Mouse (Mus musculus) midbrain, embryonic 14.5 days (tissue): ENCODE results near the gene Rasl10b. TPM values are rescaled to one million over a fixed set of nuclear protein-coding genes. Genes with fewer than 3 reads are reported as not detected.

Experiments used
- ATAC-seq: fragments of 200-750 bp; cut with Nextera tagmentation; 2 replicates; pipeline ENCODE4 v1.8.0; 2017; ENCODE audit warnings: moderate number of reproducible peaks, moderate library complexity; ENCODE audit not compliant: low FRiP score, low TSS enrichment
- DNase-seq: peaks from one replicate; pipeline ENCODE4 v3.0.0-alpha.2; 2015
- H3K27ac ChIP-seq: fragments of 300-500 bp; sonication (generic); replicated peaks from 2 replicates; pipeline ENCODE4 v1.5.1; 2014; ENCODE audit warnings: mild to moderate bottlenecking, low read depth, low read length, moderate library complexity
- H3K27me3 ChIP-seq: fragments of 300-500 bp; sonication (generic); 2 replicates; pipeline ENCODE4 v1.6.1; 2014; ENCODE audit warnings: low read length, control low read depth, mixed read lengths; ENCODE audit not compliant: control insufficient read depth, insufficient read depth
- H3K36me3 ChIP-seq: fragments of 300-500 bp; sonication (generic); 2 replicates; pipeline ENCODE4 v1.6.1; 2014; ENCODE audit warnings: low read length, control low read depth; ENCODE audit not compliant: control insufficient read depth, insufficient read depth
- H3K4me1 ChIP-seq: fragments of 300-500 bp; sonication (generic); 2 replicates; pipeline ENCODE4 v1.6.1; 2014; ENCODE audit warnings: mild to moderate bottlenecking, antibody characterized with exemption, low read length, control low read depth; ENCODE audit not compliant: control insufficient read depth, insufficient read depth
- H3K4me2 ChIP-seq: fragments of 300-500 bp; sonication (generic); 2 replicates; pipeline ENCODE4 v1.6.1; 2014; ENCODE audit warnings: mild to moderate bottlenecking, low read length, moderate library complexity
- H3K4me3 ChIP-seq: fragments of 300-500 bp; sonication (generic); replicated peaks from 2 replicates; pipeline ENCODE4 v1.5.1; 2014; ENCODE audit warnings: low read depth, low read length
- H3K9ac ChIP-seq: fragments of 300-500 bp; sonication (generic); replicated peaks from 2 replicates; pipeline ENCODE4 v1.6.1; 2014; ENCODE audit warnings: mild to moderate bottlenecking, low read length, moderate library complexity
- H3K9me3 ChIP-seq: fragments of 300-500 bp; sonication (generic); 2 replicates; pipeline ENCODE4 v1.6.1; 2016; ENCODE audit warnings: low read length, control low read depth, mixed read lengths; ENCODE audit not compliant: control insufficient read depth
- WGBS: fragments of 180-500 bp; shearing (Covaris S2); extraction: QIAGEN DNeasy Blood & Tissue Kit; methylation state at CpG from one replicate; pipeline ENCODE4 v1.1.7; 2014; 5-methylcytosine and 5-hydroxymethylcytosine counted together
- polyA plus RNA-seq: library from polyadenylated mRNA; unstranded; fragments of >200 nt; fragmentation: Nextera tagmentation; extraction: Ambion mirVana; gene quantifications from 2 replicates; pipeline ENCODE4 v1.2.1, GENCODE M21; 2014

Rasl10b gene
- polyA plus RNA-seq, 1 experiment from 2014 or later: 18.3 TPM

DNA sequence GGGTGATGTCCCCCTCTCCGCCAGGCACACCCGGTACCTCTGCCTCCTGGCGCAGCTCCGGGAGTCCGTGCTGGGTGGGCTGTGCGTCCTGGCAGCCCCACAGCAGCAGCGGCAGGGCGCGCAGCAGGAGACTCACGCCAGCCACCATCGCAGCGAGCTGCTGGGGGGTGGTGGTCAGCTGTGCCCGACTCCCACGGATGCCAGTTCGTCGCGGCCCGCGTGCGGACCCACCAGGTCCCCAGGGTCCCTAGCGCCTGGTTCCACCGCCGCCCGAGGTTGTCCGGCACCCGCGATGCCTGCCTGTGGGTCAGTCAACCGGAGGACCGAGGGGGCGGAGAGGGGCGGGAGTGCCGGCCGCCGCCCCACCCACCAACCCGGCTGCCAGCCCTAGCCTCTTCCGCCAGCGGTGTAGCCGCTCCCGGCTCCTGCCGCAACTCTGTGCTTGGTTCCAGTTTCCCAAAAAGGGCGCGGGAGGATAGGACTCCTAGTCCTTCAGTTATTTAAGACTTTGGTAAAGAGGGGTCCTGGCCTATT is 53.8 kb downstream of the Rasl10b start, which contains the start of gene Mmp28:
Mmp28 (minus strand) TSS at position 361 of the 534 bp plus-strand sequence.
- Histone ChIP-seq H3K4me3 (peak within 1 kb of the TSS; percentile 55), H3K4me2 (peak within 1 kb of the TSS; percentile 96), H3K27ac (no peak within 1 kb of the TSS), H3K9me3 (no peaks in the 10 kb centered on the region), H3K36me3 (no peaks in the 10 kb centered on the region), H3K4me1 (peaks cover 15% of the 10 kb centered on the region; the same call in 1 of the 2 replicates), H3K9ac (peak within 1 kb of the TSS; percentile 66), H3K27me3 (peaks cover 33% of the 10 kb centered on the region)
- no peak for ATAC-seq
- DNase-seq: peak; percentile 49
- under 1% methylated on average over 42 of the region's 42 CpGs for WGBS

DNA sequence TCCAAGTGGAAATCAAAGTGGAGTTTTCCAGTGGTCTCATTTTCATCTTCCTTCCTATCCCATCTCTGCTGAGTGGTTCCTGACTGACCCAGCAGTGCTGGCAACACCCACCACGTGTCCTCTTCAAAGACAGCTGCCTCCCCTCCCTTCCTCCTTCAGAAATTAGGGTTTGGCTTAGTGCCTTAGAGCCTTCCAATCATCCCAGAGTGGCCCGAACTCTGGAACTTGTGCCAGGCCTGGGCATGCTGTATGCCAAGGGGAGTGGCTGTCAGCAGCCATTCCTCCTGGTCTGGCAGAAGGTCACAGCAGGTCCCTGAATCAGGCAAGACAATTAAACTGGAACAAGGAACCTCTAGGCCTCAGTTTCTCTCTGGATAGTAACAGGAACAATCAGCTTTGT is 57.0 kb downstream of the Rasl10b start:
- peaks cover 11% of the 10 kb centered on the region; the same call in 1 of the 2 replicates for H3K4me1 ChIP-seq
- no peak overlapping the region for H3K4me3 ChIP-seq
- no peak overlapping the region for H3K27ac ChIP-seq
- no peak for ATAC-seq
- H3K9ac ChIP-seq: no peak overlapping the region
- no peak overlapping the region for H3K4me2 ChIP-seq
- H3K27me3 ChIP-seq: peaks cover 33% of the 10 kb centered on the region
- WGBS: 30% methylated on average over 2 of the region's 2 CpGs
- peak; percentile 32 for DNase-seq
- H3K9me3 ChIP-seq: no peaks in the 10 kb centered on the region
- H3K36me3 ChIP-seq: no peaks in the 10 kb centered on the region

DNA sequence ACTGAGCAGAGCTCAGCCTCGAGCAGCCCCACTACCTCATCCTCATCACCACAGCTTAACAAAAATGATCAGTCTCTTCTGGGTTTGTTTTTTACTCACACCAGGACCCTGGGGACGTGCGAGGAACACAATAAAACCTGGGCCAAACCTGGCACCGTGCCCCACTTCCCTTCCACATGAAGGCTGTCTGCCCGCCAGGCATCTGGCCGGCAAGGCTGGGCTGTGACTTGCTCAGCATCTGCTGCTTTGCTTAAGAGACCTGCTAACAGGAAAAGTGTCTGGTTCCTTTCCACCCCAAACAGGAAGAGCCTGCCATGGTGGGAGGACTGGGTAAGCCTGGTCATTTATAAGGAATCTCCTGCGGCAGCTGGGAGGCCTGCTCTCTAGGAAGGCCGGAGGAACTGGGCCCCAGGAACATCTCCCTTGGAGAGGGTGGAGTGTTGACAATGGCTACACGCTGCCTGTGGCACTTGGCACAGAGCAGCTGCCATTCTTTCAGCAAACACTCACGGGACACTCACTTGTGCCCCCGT is 58.2 kb downstream of the Rasl10b start:
- ATAC-seq (no peak), DNase-seq (peak; percentile 57)
- Histone ChIP-seq H3K27me3 (peaks cover 26% of the 10 kb centered on the region), H3K9ac (no peak overlapping the region), H3K27ac (no peak overlapping the region), H3K4me2 (no peak overlapping the region), H3K36me3 (no peaks in the 10 kb centered on the region), H3K4me3 (no peak overlapping the region), H3K9me3 (no peaks in the 10 kb centered on the region), H3K4me1 (peaks cover 16% of the 10 kb centered on the region; the same call in 1 of the 2 replicates)
- WGBS: 62% methylated on average over 11 of the region's 11 CpGs

DNA sequence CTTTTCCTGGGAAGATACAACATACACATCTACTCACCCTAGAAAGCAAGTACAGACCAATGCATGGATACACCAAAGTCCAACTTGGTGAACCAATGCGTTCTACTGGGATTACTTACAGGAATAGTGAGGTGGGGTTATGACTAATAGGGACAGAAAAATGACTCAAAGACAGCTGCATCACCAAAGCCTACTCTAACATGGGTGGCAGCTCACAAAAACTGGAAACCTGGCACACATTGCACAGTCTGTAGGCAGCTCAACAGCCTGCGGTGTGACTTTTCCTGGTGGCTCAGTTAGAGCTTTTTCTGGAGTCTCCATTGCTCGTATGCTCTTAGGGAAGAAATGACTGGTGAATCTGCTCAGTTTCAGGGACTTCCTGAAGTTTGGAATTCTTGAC is 59.8 kb downstream of the Rasl10b start:
- DNase-seq: no peak
- H3K27ac ChIP-seq: no peak overlapping the region
- 93% methylated on average over 3 of the region's 3 CpGs for WGBS

More for the DNA sequence above, 59.8 kb downstream of the Rasl10b start:
- Histone ChIP-seq H3K4me3 (no peak overlapping the region), H3K9me3 (no peaks in the 10 kb centered on the region), H3K36me3 (no peaks in the 10 kb centered on the region), H3K4me2 (no peak overlapping the region), H3K9ac (no peak overlapping the region), H3K27me3 (peaks cover 11% of the 10 kb centered on the region), H3K4me1 (peaks cover 6% of the 10 kb centered on the region; the same call in 1 of the 2 replicates)
- ATAC-seq: no peak

Other genes starting within 250 kb of the Rasl10b start
- 0.05 and 0.20 TPM in 2 replicates for gene Slfn4, start 234.0 kb upstream of the Rasl10b start, polyA plus RNA-seq
- 0.19 and 0.38 TPM in 2 replicates for gene Slfn3, start 217.8 kb upstream of the Rasl10b start, polyA plus RNA-seq
- gene Slfn14, start 122.4 kb upstream of the Rasl10b start, polyA plus RNA-seq: 0.05 TPM in 1 of 2 replicates, not detected in the other
- gene Ap2b1, start 110.1 kb upstream of the Rasl10b start, polyA plus RNA-seq: 103 and 173 TPM in 2 replicates
- gene Pex12, start 106.6 kb upstream of the Rasl10b start, polyA plus RNA-seq: 16.2 and 20.6 TPM in 2 replicates
- 0.11 and 0.18 TPM in 2 replicates for gene Gas2l2, start 20.3 kb downstream of the Rasl10b start, polyA plus RNA-seq
- gene 1700020L24Rik, start 28.5 kb downstream of the Rasl10b start, polyA plus RNA-seq: 0.69 and 1.2 TPM in 2 replicates
- 1.6 and 2.7 TPM in 2 replicates for gene Mmp28, start 53.9 kb downstream of the Rasl10b start, polyA plus RNA-seq
- 13.7 and 17.0 TPM in 2 replicates for gene Taf15, start 63.9 kb downstream of the Rasl10b start, polyA plus RNA-seq
- not detected in 2 replicates for gene Heatr9, start 113.0 kb downstream of the Rasl10b start, polyA plus RNA-seq
- gene Ccl5, start 121.4 kb downstream of the Rasl10b start, polyA plus RNA-seq: 1.6 TPM in 1 of 2 replicates, not detected in the other
- gene Ccl9, start 169.5 kb downstream of the Rasl10b start, polyA plus RNA-seq: 0.27 and 6.9 TPM in 2 replicates
- gene Ccl6, start 183.9 kb downstream of the Rasl10b start, polyA plus RNA-seq: 1.1 and 2.8 TPM in 2 replicates
- not detected in 2 replicates for gene Rpl9-ps1, start 236.5 kb downstream of the Rasl10b start, polyA plus RNA-seq
- 1.00 and 2.4 TPM in 2 replicates for gene Ccl3, start 240.2 kb downstream of the Rasl10b start, polyA plus RNA-seq